Mouse (Mus musculus) lung, adult 2 months (tissue): ENCODE measurements at regions not wholly inside any gene's neighbourhood (a gene's known extent, or its start where the extent isn't known, plus 50 kb on each side); places are given as distances from the start of the nearest gene placed in this dataset.

Experiments
- CTCF ChIP-seq: fragments of 200-500 bp; IDR thresholded peaks from 2 replicates; pipeline ENCODE4 v1.5.1; 2011; ENCODE audit warnings: mild to moderate bottlenecking, low read length, control low read depth; ENCODE audit not compliant: insufficient read depth
- POLR2A ChIP-seq: fragments of 200-500 bp; IDR thresholded peaks from 2 replicates; pipeline ENCODE4 v1.6.1; 2011; ENCODE audit warnings: low read depth, mild to moderate bottlenecking, control low read depth, low read length, borderline replicate concordance; ENCODE audit errors: extremely low read depth

GRCm38 (mm10) chr16:30797006-30797405 lies 197.5 kb downstream of the Fam43a start:
- TF ChIP-seq CTCF (no peak), POLR2A (no peak)
